ENCODE assay signal across 12 mouse cellular contexts in the genomic region with DNA sequence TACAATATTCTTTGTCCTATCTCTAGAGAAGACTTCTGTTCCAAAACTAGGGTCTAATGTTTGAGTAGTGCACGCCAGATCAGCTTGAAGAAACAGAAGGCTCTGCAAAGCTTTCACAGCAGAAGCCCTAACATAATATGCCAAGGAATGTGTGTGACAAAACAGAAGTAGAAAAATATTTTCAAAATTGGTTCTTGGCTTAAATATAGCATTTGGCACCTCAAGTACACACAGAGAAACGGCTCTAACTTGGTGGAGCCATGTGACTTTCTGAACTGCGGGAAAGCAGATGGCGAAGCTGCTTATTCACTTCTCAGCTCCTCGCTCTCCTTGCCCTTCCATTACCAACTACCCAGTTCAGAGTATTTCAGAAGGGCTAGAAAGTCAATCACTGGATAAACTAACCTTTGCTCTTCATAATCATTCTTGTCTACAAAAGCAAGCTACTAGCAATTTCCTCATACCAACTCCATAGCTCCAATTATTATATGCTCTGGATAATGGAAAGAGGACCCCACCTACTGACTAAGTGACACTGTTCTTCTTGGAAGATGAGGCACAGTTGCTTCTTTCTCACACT.
DNase-seq lines count a peak whose midpoint lies in the region; ATAC-seq and TF ChIP-seq lines count a peak whose summit lies in the region.
"Had no signal": no experiment of that assay in that cellular context is flagged by ENCODE, and none has a peak within 500 bp of the region (broad histone marks: within the 10 kb centered on the region; RNA-seq: fewer than 3 reads in every experiment).

No protein-coding gene starts in this region.

- H3K27ac ChIP-seq in heart, postnatal 0 days (ENCODE audit: low read depth), result peak overlapping the region; percentile 38
- H3K27ac ChIP-seq: hindbrain, embryonic 10.5 days; neural tube, embryonic 15.5 days had no signal

- H3K36me3 ChIP-seq in heart, postnatal 0 days (replicated peaks; ENCODE audit: control insufficient read depth, insufficient read depth, low read length), result no peaks in the 10 kb centered on the region
- H3K36me3 ChIP-seq: hindbrain, embryonic 10.5 days; neural tube, embryonic 15.5 days had no signal

- intact Hi-C loops in left cerebral cortex, postnatal 36 days (cut with DNase I), result loop anchor here (5.0 kb wide), 1 partner anchor 51 kb away; no protein-coding TSS in a partner anchor

- H3K9me3 ChIP-seq in heart, postnatal 0 days (replicated peaks; ENCODE audit: control insufficient read depth, low read length), result no peaks in the 10 kb centered on the region
- H3K9me3 ChIP-seq: hindbrain, embryonic 10.5 days; neural tube, embryonic 15.5 days had no signal

- ATAC-seq in heart, postnatal 0 days (ENCODE audit: insufficient read depth, low read depth), result no peak
- ATAC-seq in activated CD4-positive, CD25-positive, alpha-beta regulatory T cell, adult 4 months, result no peak

- H3K27me3 ChIP-seq in heart, postnatal 0 days (ENCODE audit: control insufficient read depth, insufficient read depth, low read length), result no peaks in the 10 kb centered on the region
- H3K27me3 ChIP-seq: neural tube, embryonic 15.5 days had no signal

- 70% methylated on average over 5 of the region's 5 CpGs for WGBS in heart, postnatal 0 days

- DNase-seq in cerebellum, adult 9-11 months, result peak; percentile 9
- no peak for DNase-seq in cerebellum, adult 11-12 months
- no peak for DNase-seq in heart, postnatal 0 days (ENCODE audit: low spot score)
- DNase-seq in heart, postnatal 4 days, result no peak
- peak; percentile 84 for DNase-seq in brain, adult 2 months (ENCODE audit: low read depth, low spot score)
- DNase-seq in left cerebral cortex, postnatal 36 days (ENCODE audit: low spot score in 2 of 2), result peak; percentile 13 to 15
- no peak for DNase-seq in gastrocnemius, postnatal 4 days (ENCODE audit: low spot score in 2 of 2)
- DNase-seq: embryo, embryonic 11 days; kidney, adult 9 months had no signal

- H3K4me1 ChIP-seq in heart, postnatal 0 days (ENCODE audit: control insufficient read depth, insufficient read depth), result peaks cover 25% of the 10 kb centered on the region

- no peak overlapping the region for H3K4me3 ChIP-seq in heart, postnatal 0 days (ENCODE audit: low read depth, low read length)
- H3K4me3 ChIP-seq: hindbrain, embryonic 10.5 days; neural tube, embryonic 15.5 days had no signal

- TF ChIP-seq EP300 in heart, postnatal 0 days (IDR thresholded peaks at IDR 0.05; ENCODE audit: low read depth), result no peak

- H3K9ac ChIP-seq in heart, postnatal 0 days (replicated peaks; ENCODE audit: low read depth, low read length), result no peak overlapping the region
- H3K9ac ChIP-seq: neural tube, embryonic 15.5 days had no signal

- no peak overlapping the region for H3K4me2 ChIP-seq in heart, postnatal 0 days (ENCODE audit: low read depth, low read length)
- H3K4me2 ChIP-seq: neural tube, embryonic 15.5 days had no signal

- TF ChIP-seq CTCF in heart, postnatal 0 days (IDR thresholded peaks at IDR 0.05; ENCODE audit: low read depth), result no peak

Comparison
In these comparisons a context has a peak if more than half of its experiments do, and no peak if none do; other contexts are left out.
1. DNase-seq: peak in cerebellum, adult 9-11 months (single experiment), brain, adult 2 months (single experiment) and left cerebral cortex, postnatal 36 days (2 of 2); none in cerebellum, adult 11-12 months (single experiment), heart, postnatal 0 days (single experiment), heart, postnatal 4 days (single experiment) and gastrocnemius, postnatal 4 days (0 of 2).